Mouse (Mus musculus): ENCODE data around the gene Ppfia4.

GRCm38 (mm10) chr1:134339162-134339561, 6.4 kb upstream of the Ppfia4 start:
- no peak for TF ChIP-seq CTCF (IDR thresholded peaks at IDR 0.05; ENCODE audit: low read depth)
- no peak for TF ChIP-seq EP300 (IDR thresholded peaks at IDR 0.05; ENCODE audit: low read depth)

All from liver, embryonic 14.5 days (tissue).